Mouse (Mus musculus) lung, embryonic 15.5 days (tissue): ENCODE measurements around the gene Atp6v0a2. TPM values are rescaled to one million over a fixed set of nuclear protein-coding genes. Genes with fewer than 3 reads are reported as not detected.

Experiments used
- ATAC-seq: fragments of 200-750 bp; cut with Nextera tagmentation; 2 replicates; pipeline ENCODE4 v1.8.0; 2017; ENCODE audit warnings: moderate number of reproducible peaks, borderline replicate concordance; ENCODE audit not compliant: low FRiP score, low TSS enrichment; ENCODE audit errors: extremely low read depth
- H3K27ac ChIP-seq: fragments of 300-500 bp; sonication (generic); 2 replicates; pipeline ENCODE4 v1.5.1; 2015; ENCODE audit warnings: moderate library complexity, mild to moderate bottlenecking, inconsistent platforms
- H3K27me3 ChIP-seq: fragments of 300-500 bp; sonication (generic); 2 replicates; pipeline ENCODE4 v1.6.1; 2015; ENCODE audit warnings: inconsistent platforms
- H3K36me3 ChIP-seq: fragments of 300-500 bp; sonication (generic); 2 replicates; pipeline ENCODE4 v1.6.1; 2015; ENCODE audit warnings: inconsistent platforms
- H3K4me1 ChIP-seq: fragments of 300-500 bp; sonication (generic); 2 replicates; pipeline ENCODE4 v1.6.1; 2015; ENCODE audit warnings: inconsistent platforms
- H3K4me2 ChIP-seq: fragments of 300-500 bp; sonication (generic); 2 replicates; pipeline ENCODE4 v1.6.1; 2015; ENCODE audit warnings: inconsistent platforms, mild to moderate bottlenecking, moderate library complexity
- H3K4me3 ChIP-seq: fragments of 300-500 bp; sonication (generic); 2 replicates; pipeline ENCODE4 v1.5.1; 2015; ENCODE audit warnings: mild to moderate bottlenecking, inconsistent platforms
- H3K9ac ChIP-seq: fragments of 300-500 bp; sonication (generic); 2 replicates; pipeline ENCODE4 v1.6.1; 2015; ENCODE audit warnings: inconsistent platforms
- H3K9me3 ChIP-seq: fragments of 300-500 bp; sonication (generic); 2 replicates; pipeline ENCODE4 v1.6.1; 2016; ENCODE audit warnings: inconsistent platforms
- WGBS: fragments of 180-500 bp; shearing (Covaris S2); methylation state at CpG from one replicate; pipeline ENCODE4 v1.1.7; 2015; 5-methylcytosine and 5-hydroxymethylcytosine counted together
- polyA plus RNA-seq: library from polyadenylated mRNA; unstranded; fragments of >200 nt; fragmentation: Nextera tagmentation; extraction: Ambion mirVana; gene quantifications from 2 replicates; pipeline ENCODE4 v1.2.1, GENCODE M21; 2015

The Atp6v0a2 gene
- polyA plus RNA-seq, 1 experiment from 2014 or later, result 45.1 TPM

DNA sequence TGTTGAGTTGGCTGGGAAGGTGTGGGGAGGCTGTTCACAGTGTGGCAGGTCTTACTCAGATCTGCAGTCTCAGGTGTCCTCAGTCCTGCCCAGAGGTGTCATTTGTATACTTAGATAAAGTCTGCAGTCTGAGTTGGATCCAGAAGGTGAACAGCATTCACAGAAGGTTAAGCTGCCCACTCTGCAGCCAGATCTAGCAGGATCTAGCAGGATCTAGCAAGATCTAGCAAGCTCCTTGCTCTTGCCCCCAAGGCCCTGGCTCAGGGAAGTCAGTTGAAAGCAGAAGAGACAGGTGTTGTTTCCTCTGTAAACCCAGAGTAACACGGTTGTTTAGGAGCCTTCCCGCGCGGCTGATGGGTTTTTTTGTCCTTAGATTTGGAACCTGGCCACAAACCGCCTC lies 85.4 kb downstream of the Atp6v0a2 start:
- H3K4me1 ChIP-seq, result no peaks in the 10 kb centered on the region
- no peak overlapping the region for H3K4me2 ChIP-seq
- no peak overlapping the region for H3K9ac ChIP-seq
- no peaks in the 10 kb centered on the region for H3K9me3 ChIP-seq
- H3K27ac ChIP-seq, result no peak overlapping the region
- H3K4me3 ChIP-seq, result no peak overlapping the region
- no peaks in the 10 kb centered on the region for H3K27me3 ChIP-seq
- H3K36me3 ChIP-seq, result peaks cover 63% of the 10 kb centered on the region
- 89% methylated on average over 5 of the region's 5 CpGs for WGBS
- no peak for ATAC-seq

DNA sequence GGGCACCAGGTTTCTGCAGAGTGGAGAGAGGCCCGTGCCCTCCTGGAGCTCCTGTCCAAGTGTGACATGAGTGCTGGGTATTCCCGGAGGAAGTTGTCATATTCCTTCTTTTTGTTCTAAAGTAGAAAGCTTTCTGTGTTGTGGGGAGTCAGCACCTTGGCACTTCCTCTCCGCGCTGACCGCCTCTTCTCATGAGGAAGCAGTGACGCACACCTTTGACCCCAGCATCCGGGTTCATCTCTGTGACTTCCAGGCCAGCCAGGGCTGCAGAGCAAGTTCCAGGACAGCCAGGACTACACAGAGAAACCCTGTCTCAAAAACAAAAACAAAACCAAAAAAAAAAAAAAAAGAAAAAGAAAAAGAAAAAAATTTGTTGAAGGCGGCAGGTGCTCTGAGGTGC lies 86.8 kb downstream of the Atp6v0a2 start:
- Histone ChIP-seq H3K9ac (no peak overlapping the region), H3K9me3 (no peaks in the 10 kb centered on the region), H3K4me3 (no peak overlapping the region), H3K27me3 (no peaks in the 10 kb centered on the region), H3K36me3 (peaks cover 77% of the 10 kb centered on the region), H3K4me1 (no peaks in the 10 kb centered on the region), H3K27ac (0 out of 2 replicates have a peak overlapping the region, but pooled peaks have one; percentile 29), H3K4me2 (no peak overlapping the region)
- 80% methylated on average over 8 of the region's 8 CpGs for WGBS
- no peak for ATAC-seq

DNA sequence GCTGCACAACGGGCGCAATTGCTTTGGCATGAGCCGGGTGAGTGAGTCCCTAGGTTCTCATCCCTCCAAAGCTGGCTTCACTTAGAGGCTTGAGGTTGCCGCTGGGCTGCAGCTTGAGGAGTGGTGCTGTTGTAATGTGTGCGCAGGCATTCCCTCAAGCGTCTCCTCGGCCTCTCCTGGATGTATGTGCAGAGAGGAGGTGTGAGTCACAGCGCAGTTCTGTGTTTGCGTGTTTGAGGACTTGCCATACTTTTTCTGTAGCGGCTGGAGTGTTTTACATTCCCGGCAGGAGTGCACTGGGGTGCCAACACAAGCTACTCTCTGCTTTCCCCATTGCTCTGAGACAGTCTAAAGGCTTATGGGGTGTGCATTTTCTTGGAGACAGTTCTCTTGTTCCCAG lies 89.6 kb downstream of the Atp6v0a2 start:
- Histone ChIP-seq H3K27me3 (no peaks in the 10 kb centered on the region), H3K4me3 (no peak overlapping the region), H3K4me2 (no peak overlapping the region), H3K27ac (no peak overlapping the region), H3K36me3 (peaks cover 85% of the 10 kb centered on the region), H3K9ac (no peak overlapping the region), H3K9me3 (no peaks in the 10 kb centered on the region), H3K4me1 (no peaks in the 10 kb centered on the region)
- no peak for ATAC-seq
- WGBS, result 92% methylated on average over 11 of the region's 11 CpGs

DNA sequence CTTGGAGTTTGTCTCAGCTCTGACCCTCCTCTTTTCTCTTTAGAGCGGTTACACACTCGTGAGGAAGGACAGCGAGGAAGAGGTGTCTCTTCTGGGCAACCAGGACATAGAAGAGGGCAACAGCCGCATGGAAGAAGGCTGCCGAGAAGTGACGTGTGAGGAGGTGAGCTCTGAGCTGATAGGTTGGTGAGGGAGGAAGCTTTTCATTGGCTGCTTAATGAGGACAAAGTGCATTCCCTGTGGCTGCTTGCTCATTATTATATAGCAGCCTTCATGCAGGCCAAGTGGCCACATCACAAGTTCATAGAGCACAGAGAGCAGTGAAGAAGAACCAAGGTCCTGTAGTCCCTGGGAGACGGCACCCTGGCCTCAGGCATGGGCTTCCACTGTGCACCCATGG lies 90.0 kb downstream of the Atp6v0a2 start:
- H3K27me3 ChIP-seq, result no peaks in the 10 kb centered on the region
- 88% methylated on average over 7 of the region's 7 CpGs for WGBS
- H3K4me1 ChIP-seq, result no peaks in the 10 kb centered on the region
- no peak overlapping the region for H3K4me2 ChIP-seq
- peaks cover 81% of the 10 kb centered on the region for H3K36me3 ChIP-seq
- no peak overlapping the region for H3K4me3 ChIP-seq
- H3K9ac ChIP-seq, result no peak overlapping the region
- no peaks in the 10 kb centered on the region for H3K9me3 ChIP-seq
- ATAC-seq, result no peak
- H3K27ac ChIP-seq, result no peak overlapping the region

DNA sequence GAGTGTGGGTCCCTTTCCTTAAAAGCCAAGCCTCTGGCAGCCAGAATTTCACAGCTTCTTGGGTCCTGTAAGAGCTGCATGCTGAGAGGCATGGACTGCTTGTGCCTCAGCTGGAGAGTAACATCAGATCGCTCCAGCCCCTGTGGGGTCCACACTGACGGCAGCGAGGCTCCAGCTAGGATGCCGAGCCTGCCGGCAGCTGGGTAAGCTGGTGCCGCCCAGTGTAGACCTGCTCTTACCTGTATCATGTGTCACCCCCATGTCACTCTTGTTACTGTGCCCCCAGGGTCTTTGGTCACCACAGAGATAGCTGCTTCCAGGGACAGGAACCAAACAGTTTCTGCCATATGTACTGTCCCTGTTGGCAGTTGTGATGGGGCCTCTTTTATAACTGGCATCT lies 94.7 kb downstream of the Atp6v0a2 start:
- no peak overlapping the region for H3K9ac ChIP-seq
- no peaks in the 10 kb centered on the region for H3K9me3 ChIP-seq
- H3K4me3 ChIP-seq, result no peak overlapping the region
- 92% methylated on average over 6 of the region's 6 CpGs for WGBS
- no peak overlapping the region for H3K27ac ChIP-seq
- H3K36me3 ChIP-seq, result peaks cover 55% of the 10 kb centered on the region
- no peak overlapping the region for H3K4me2 ChIP-seq
- no peak for ATAC-seq
- H3K4me1 ChIP-seq, result no peaks in the 10 kb centered on the region
- no peaks in the 10 kb centered on the region for H3K27me3 ChIP-seq

DNA sequence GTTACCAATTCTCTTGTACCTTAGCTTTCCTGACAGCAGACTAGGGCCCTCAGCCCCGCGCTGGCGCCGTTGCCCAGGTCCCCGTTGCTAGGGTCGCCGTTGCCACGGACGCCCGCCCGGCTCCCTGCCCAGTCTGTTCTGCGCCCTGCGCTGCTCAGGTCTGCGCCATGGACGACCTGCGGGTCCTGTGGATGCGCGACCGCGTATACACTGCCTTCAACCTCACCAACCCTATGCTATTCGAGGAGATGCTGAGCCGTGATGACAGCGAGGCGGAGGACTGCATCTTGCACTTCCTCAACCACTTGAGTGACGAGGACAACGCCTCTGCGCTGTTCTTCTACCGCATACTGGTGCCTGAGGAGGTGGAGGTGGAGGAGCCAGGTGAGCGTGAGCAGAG lies 96.6 kb downstream of the Atp6v0a2 start, which contains the start of gene Dnah10:
Gene Dnah10, plus strand, starts transcription at position 89 of the 400 bp plus-strand sequence.
- 0 out of 2 replicates have a peak, but pooled peaks cover 5% of the 10 kb centered on the region for H3K4me1 ChIP-seq
- 7% methylated on average over 29 of the region's 29 CpGs for WGBS
- H3K9me3 ChIP-seq, result no peaks in the 10 kb centered on the region
- 0 out of 2 replicates have a peak within 1 kb of the TSS, but pooled peaks have one; percentile 1 for H3K4me2 ChIP-seq
- no peak for ATAC-seq
- no peak within 1 kb of the TSS for H3K9ac ChIP-seq
- no peaks in the 10 kb centered on the region for H3K27me3 ChIP-seq
- H3K4me3 ChIP-seq, result no peak within 1 kb of the TSS
- H3K36me3 ChIP-seq, result peaks cover 37% of the 10 kb centered on the region
- no peak within 1 kb of the TSS for H3K27ac ChIP-seq

DNA sequence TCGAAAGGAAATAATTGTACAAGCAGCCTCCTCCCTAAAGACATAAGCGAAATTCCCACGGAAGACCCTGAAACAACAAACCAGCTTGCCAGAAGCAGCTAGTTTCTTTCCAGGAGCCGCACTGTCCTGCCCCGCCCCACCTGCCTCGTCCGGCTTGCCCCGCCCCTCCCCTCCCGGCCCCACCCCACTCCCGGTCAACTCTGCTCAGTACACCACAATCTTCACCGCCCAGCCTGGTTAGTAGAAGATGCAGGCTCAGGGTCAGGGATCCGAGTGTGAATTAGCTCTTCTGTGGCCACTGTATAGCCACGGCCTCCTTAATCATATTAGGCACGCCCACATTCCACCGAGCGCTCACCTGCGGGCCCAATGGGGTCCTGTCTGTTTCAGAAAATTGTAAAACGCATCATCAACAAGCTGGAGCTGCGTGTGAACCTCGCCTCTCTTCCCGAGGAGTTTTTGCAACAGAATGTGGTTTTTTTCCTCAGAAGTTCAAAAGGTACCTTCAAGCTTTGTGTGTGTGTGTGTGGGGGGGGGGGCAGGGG lies 101.4 kb downstream of the Atp6v0a2 start:
- Histone ChIP-seq H3K27me3 (no peaks in the 10 kb centered on the region), H3K4me2 (peak overlapping the region; percentile 57), H3K4me1 (0 out of 2 replicates have a peak, but pooled peaks cover 5% of the 10 kb centered on the region), H3K9ac (no peak overlapping the region), H3K4me3 (peak overlapping the region; percentile 25), H3K9me3 (no peaks in the 10 kb centered on the region), H3K27ac (no peak overlapping the region), H3K36me3 (no peaks in the 10 kb centered on the region)
- WGBS, result 8% methylated on average over 21 of the region's 21 CpGs
- ATAC-seq, result no peak

DNA sequence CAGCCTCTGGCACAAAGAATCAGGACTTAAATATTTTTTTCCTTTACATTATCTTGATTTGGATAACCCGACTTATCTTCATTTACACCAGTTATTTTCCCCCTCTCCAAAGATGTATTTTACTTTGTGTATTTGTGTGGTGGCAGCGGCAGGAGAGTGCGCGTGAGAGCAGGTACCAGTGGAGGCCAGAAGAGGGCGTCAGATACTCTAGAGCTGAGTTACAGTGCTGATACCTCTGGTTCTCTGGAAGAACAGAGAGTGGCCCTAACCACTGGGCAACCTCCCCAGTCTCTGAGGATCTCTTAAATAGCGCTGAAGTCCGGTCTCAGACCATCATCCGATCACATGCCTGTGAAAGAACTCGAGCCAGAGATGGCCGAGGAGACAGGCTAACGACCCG lies 105.6 kb downstream of the Atp6v0a2 start:
- Histone ChIP-seq H3K36me3 (no peaks in the 10 kb centered on the region), H3K27ac (no peak overlapping the region), H3K9me3 (no peaks in the 10 kb centered on the region), H3K4me1 (0 out of 2 replicates have a peak, but pooled peaks cover 5% of the 10 kb centered on the region), H3K4me3 (no peak overlapping the region), H3K4me2 (no peak overlapping the region), H3K9ac (no peak overlapping the region), H3K27me3 (no peaks in the 10 kb centered on the region)
- 85% methylated on average over 12 of the region's 12 CpGs for WGBS
- ATAC-seq, result no peak

DNA sequence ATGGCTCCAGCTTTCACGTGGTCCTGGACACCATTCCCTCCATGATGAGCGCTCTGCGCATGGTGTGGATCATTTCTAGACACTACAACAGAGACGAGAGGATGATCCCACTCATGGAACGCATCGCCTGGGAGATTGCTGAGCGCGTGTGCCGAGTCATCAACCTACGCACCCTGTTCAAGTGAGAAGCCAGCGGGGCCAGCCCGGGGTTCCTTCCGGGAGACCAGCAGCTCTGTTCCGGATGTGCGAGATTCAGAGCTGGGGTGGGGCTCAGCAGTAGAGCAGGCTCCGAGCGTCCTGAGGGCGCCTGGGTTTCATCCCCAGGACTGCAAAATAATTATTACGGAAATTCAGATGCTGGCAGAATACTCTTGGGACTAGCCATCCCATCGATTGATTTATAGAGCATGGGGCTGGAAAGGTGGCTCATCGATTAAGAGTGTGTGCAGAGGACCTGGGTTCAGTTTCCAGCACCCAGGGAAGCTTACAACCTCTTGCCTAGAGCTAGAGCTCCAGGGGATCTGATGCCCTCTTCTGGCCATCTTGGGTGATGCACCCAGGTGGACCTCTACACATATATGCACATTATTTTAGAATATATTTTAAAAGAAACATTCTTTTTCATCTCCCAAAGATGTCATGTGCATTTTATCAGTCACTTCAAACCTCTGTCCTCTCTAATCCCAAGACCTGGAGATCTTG lies 113.7 kb downstream of the Atp6v0a2 start:
- Histone ChIP-seq H3K4me2 (no peak overlapping the region), H3K27me3 (no peaks in the 10 kb centered on the region), H3K9me3 (no peaks in the 10 kb centered on the region), H3K27ac (no peak overlapping the region), H3K9ac (no peak overlapping the region), H3K36me3 (no peaks in the 10 kb centered on the region), H3K4me1 (no peaks in the 10 kb centered on the region), H3K4me3 (no peak overlapping the region)
- 94% methylated on average over 21 of the region's 21 CpGs for WGBS
- ATAC-seq, result no peak

DNA sequence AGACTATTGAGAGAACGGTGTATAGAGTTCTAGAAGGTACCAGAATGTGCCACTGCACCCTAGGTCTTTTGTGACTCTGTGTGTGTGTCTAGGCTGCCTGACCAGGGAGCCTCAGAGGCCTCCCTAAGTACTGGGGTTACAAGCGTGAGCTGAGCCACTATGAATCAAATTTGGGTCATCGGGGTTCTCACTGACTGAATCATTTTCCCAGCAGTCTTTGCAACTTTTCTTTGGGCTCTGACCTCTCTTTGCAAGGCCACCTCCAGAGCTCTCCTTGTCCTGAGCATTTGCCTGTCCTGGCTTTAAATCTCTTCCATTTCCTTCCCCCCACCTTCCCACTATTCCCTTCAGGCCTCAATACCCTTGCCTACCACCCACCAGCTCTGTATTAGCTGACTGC lies 115.5 kb downstream of the Atp6v0a2 start:
- Histone ChIP-seq H3K36me3 (no peaks in the 10 kb centered on the region), H3K4me3 (no peak overlapping the region), H3K9ac (no peak overlapping the region), H3K4me2 (no peak overlapping the region), H3K4me1 (no peaks in the 10 kb centered on the region), H3K27me3 (no peaks in the 10 kb centered on the region), H3K27ac (no peak overlapping the region), H3K9me3 (no peaks in the 10 kb centered on the region)
- no peak for ATAC-seq
- 82% methylated on average over 3 of the region's 3 CpGs for WGBS

DNA sequence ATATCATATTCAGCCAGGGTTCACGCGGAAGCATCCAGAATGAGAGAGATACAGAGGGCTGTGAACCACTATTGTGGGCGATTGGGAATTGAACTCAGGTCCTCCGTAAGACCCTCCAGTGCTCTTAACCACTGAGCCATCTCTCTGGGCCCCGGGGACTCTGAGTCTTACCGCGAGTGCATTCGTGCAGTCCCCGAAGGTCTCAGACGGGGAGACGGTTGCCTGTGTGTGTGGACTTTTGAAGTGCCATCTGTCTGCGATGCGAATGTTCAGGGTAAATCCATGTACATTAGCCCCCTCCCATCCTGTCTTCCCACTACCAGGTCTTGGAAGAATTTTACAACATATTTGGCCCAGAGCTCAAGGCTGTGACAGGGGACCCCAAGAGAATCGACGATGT lies 117.8 kb downstream of the Atp6v0a2 start:
- Histone ChIP-seq H3K9me3 (no peaks in the 10 kb centered on the region), H3K4me2 (no peak overlapping the region), H3K36me3 (no peaks in the 10 kb centered on the region), H3K4me1 (no peaks in the 10 kb centered on the region), H3K27me3 (no peaks in the 10 kb centered on the region), H3K9ac (no peak overlapping the region), H3K27ac (no peak overlapping the region), H3K4me3 (no peak overlapping the region)
- no peak for ATAC-seq
- 89% methylated on average over 15 of the region's 15 CpGs for WGBS

DNA sequence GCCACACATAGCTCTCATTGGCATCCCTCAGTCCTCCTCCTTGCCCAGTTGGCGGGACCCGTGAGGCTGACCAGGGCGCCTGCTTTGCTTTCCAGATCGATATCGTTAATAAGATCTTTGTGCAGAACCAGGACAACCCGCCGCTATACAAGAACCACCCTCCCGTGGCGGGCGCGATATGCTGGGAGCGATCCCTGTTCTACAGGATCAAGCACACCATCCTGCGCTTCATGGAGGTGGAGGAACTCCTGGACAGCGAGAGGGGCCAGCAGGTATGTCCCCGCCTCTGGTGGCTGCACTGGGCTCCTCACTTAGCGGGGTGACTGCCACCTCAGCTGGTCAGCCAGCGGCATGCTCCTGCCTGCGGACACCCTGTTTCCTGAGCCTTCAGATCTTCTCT lies 119.9 kb downstream of the Atp6v0a2 start:
- ATAC-seq, result no peak
- Histone ChIP-seq H3K27ac (no peak overlapping the region), H3K36me3 (no peaks in the 10 kb centered on the region), H3K9ac (no peak overlapping the region), H3K9me3 (no peaks in the 10 kb centered on the region), H3K4me2 (no peak overlapping the region), H3K4me1 (no peaks in the 10 kb centered on the region), H3K4me3 (no peak overlapping the region), H3K27me3 (no peaks in the 10 kb centered on the region)
- WGBS, result 80% methylated on average over 18 of the region's 18 CpGs
